ENCODE assay signal across 8 mouse cellular contexts in genomic region chr10:75859786-75860470, GRCm38 (mm10). TPM values are rescaled to one million over a fixed set of nuclear protein-coding genes. Genes with fewer than 3 reads are reported as not detected.
DNase-seq lines count a peak whose midpoint lies in the region; ATAC-seq and TF ChIP-seq lines count a peak whose summit lies in the region.
"Not testable (repeated sequence)": the region's sequence is repeated elsewhere in the genome, so short reads cannot be mapped to it uniquely, and the experiment has no call there.

TSS of gene Mif (minus strand) at chr10:75860240.

- H3K4me2 ChIP-seq in forebrain, postnatal 0 days (ENCODE audit: low read depth): peak within 1 kb of the TSS; percentile 65
- peak within 1 kb of the TSS; percentile 64 for H3K4me2 ChIP-seq in lung, embryonic 16.5 days (ENCODE audit: low read depth, low read length)

- H3K4me1 ChIP-seq in G1E (ENCODE audit: insufficient read depth, low read depth, low read length): peaks cover 34% of the 10 kb centered on the region
- peaks cover 11% of the 10 kb centered on the region for H3K4me1 ChIP-seq in forebrain, postnatal 0 days (ENCODE audit: insufficient read depth)
- peaks cover 21% of the 10 kb centered on the region for H3K4me1 ChIP-seq in lung, embryonic 16.5 days (replicated peaks; ENCODE audit: control insufficient read depth, insufficient read depth, low read length)

- H3K36me3 ChIP-seq in G1E (replicated peaks): peaks cover 41% of the 10 kb centered on the region
- H3K36me3 ChIP-seq in forebrain, postnatal 0 days (ENCODE audit: insufficient read depth): peaks cover 12% of the 10 kb centered on the region
- not testable (repeated sequence) for H3K36me3 ChIP-seq in lung, embryonic 16.5 days (ENCODE audit: control insufficient read depth, insufficient read depth, low read length)

- ATAC-seq in G1E (ENCODE audit: extremely low read depth, insufficient number of reproducible peaks, low FRiP score, poor library complexity, severe bottlenecking): peak; percentile 99
- ATAC-seq in forebrain, postnatal 0 days: peak; percentile 97
- peak; percentile 98 for ATAC-seq in lung, embryonic 16.5 days (ENCODE audit: low read depth)

- peak; percentile 87 for DNase-seq in G1E (ENCODE audit: low spot score)
- DNase-seq in cerebellum, adult 18-20 months: peak; percentile 88 to 91
- peak; percentile 95 for DNase-seq in forebrain, postnatal 0 days
- DNase-seq in heart, postnatal 4 days: peak; percentile 90
- peak; percentile 48 for DNase-seq in layer of hippocampus, adult 9-10 months (ENCODE audit: low spot score)
- peak; percentile 68 for DNase-seq in ovary, postnatal 10 days (ENCODE audit: low spot score)
- peak; percentile 79 to 83 for DNase-seq in thymus, postnatal 10 days (ENCODE audit: low spot score in 2 of 2)

- not testable (repeated sequence) for H3K27me3 ChIP-seq in G1E (ENCODE audit: insufficient read depth, low read length); forebrain, postnatal 0 days (ENCODE audit: insufficient read depth, low read length); lung, embryonic 16.5 days (ENCODE audit: control insufficient read depth, insufficient read depth, low read depth, low read length)

- 2% methylated on average over 42 of the region's 46 CpGs for WGBS in forebrain, postnatal 0 days
- under 1% methylated on average over 39 of the region's 46 CpGs for WGBS in lung, embryonic 16.5 days

- not testable (repeated sequence) for TF ChIP-seq CTCF in G1E (IDR thresholded peaks at IDR 0.05; ENCODE audit: low read depth, low read length)
- peak; percentile 18; the same call in 1 of the 2 replicates for TF ChIP-seq CTCF in forebrain, postnatal 0 days (IDR thresholded peaks at IDR 0.05; ENCODE audit: low read depth)

- peak within 1 kb of the TSS; percentile 92 for H3K27ac ChIP-seq in forebrain, postnatal 0 days (ENCODE audit: low read depth, low read length)
- peak within 1 kb of the TSS; percentile 95 for H3K27ac ChIP-seq in lung, embryonic 16.5 days (ENCODE audit: low read length)

- peaks cover 13% of the 10 kb centered on the region for H3K9me3 ChIP-seq in G1E (replicated peaks)
- not testable (repeated sequence) for H3K9me3 ChIP-seq in forebrain, postnatal 0 days (ENCODE audit: low read length); lung, embryonic 16.5 days (ENCODE audit: control insufficient read depth, low read length)

- H3K4me3 ChIP-seq in G1E (ENCODE audit: low read depth, low read length): peak within 1 kb of the TSS; percentile 91
- H3K4me3 ChIP-seq in forebrain, postnatal 0 days (ENCODE audit: low read depth, low read length): peak within 1 kb of the TSS; percentile 75
- H3K4me3 ChIP-seq in lung, embryonic 16.5 days (ENCODE audit: low read length): peak within 1 kb of the TSS; percentile 71

- H3K9ac ChIP-seq in forebrain, postnatal 0 days: peak within 1 kb of the TSS; percentile 95
- H3K9ac ChIP-seq in lung, embryonic 16.5 days (ENCODE audit: low read length): peak within 1 kb of the TSS; percentile 89

RNA-seq across cellular contexts. Expression of gene Mif, which starts in this region (rescaled TPM):
- total RNA-seq in G1E (2014; fragmentation: Nextera tagmentation) (554 and 596 TPM in 2 replicates), G1E (2017) (1,557 and 1,874 TPM in 2 replicates)
- polyA plus RNA-seq in G1E (2012): 5,079 and 5,707 TPM in 2 replicates
- 598 and 704 TPM in 2 replicates for total RNA-seq in forebrain, postnatal 0 days (2014; rRNA removed)
- 2,127 and 2,602 TPM in 2 replicates for polyA plus RNA-seq in forebrain, postnatal 0 days (2015; fragmentation: Nextera tagmentation; extraction: Ambion mirVana)
- total RNA-seq in heart, postnatal 4 days (2021): 100 to 1,000 TPM; 422 to 490 TPM
- polyA plus RNA-seq in lung, embryonic 16.5 days (2015; fragmentation: Nextera tagmentation; extraction: Ambion mirVana): 1,432 and 1,479 TPM in 2 replicates

Comparison
In these comparisons a context has a peak if more than half of its experiments do, and no peak if none do; other contexts are left out.
1. Peak in every context shown above with its lines: DNase-seq, ATAC-seq, H3K4me3 ChIP-seq and H3K27ac ChIP-seq.